Mouse (Mus musculus): ENCODE data around the gene Asb8. TPM values are rescaled to one million over a fixed set of nuclear protein-coding genes. Genes with fewer than 3 reads are reported as not detected.
A peak's percentile ranks its signal among the peaks of the same experiment; 100 is the strongest.

Asb8 gene
- total RNA-seq, 2 experiments from 2014 or later = 137 to 157 TPM

- DNase-seq = no peak
Measured at GRCm38 (mm10) chr15:98116287-98116686, 49.1 kb downstream of the Asb8 start.

GRCm38 (mm10) chr15:98115779-98116163 is 49.7 kb downstream of the Asb8 start:
- DNase-seq = no peak

- peak; percentile 27 for DNase-seq
Measured at GRCm38 (mm10) chr15:98114852-98115778, 50.3 kb downstream of the Asb8 start.

GRCm38 (mm10) chr15:98114098-98114851 is 51.1 kb downstream of the Asb8 start:
- no peak for DNase-seq

- DNase-seq = no peak
Measured at GRCm38 (mm10) chr15:98111791-98112190, 53.6 kb downstream of the Asb8 start.

GRCm38 (mm10) chr15:98108297-98109152 is 56.9 kb downstream of the Asb8 start:
- DNase-seq = peak; percentile 78

- DNase-seq = no peak
Measured at GRCm38 (mm10) chr15:98107703-98108296, 57.6 kb downstream of the Asb8 start.

GRCm38 (mm10) chr15:98107230-98107629 is 58.2 kb downstream of the Asb8 start:
- DNase-seq = no peak

- no peak for DNase-seq
Measured at GRCm38 (mm10) chr15:98106506-98106905, 58.9 kb downstream of the Asb8 start.

- DNase-seq = no peak
Measured at GRCm38 (mm10) chr15:98102401-98102800, 63.0 kb downstream of the Asb8 start.

GRCm38 (mm10) chr15:98098519-98098918 is 66.9 kb downstream of the Asb8 start:
- no peak for DNase-seq

- DNase-seq = no peak
Measured at GRCm38 (mm10) chr15:98096957-98097356, 68.5 kb downstream of the Asb8 start.

GRCm38 (mm10) chr15:98094905-98095304 is 70.5 kb downstream of the Asb8 start:
- no peak for DNase-seq

- peak; percentile 88 for DNase-seq
Measured at GRCm38 (mm10) chr15:98093121-98094011, 72.1 kb downstream of the Asb8 start, which contains the start of gene Senp1. TSS of gene Senp1 (minus strand) at chr15:98093744.

GRCm38 (mm10) chr15:98092372-98093120 is 72.9 kb downstream of the Asb8 start, which contains the start of gene Pfkm:
TSS of gene Pfkm (plus strand) at chr15:98092589.
- no peak for DNase-seq

- DNase-seq = no peak
Measured at GRCm38 (mm10) chr15:98091841-98092240, 73.6 kb downstream of the Asb8 start.

- peak; percentile 35 for DNase-seq
Measured at GRCm38 (mm10) chr15:98089421-98090183, 75.8 kb downstream of the Asb8 start.

- DNase-seq = no peak
Measured at GRCm38 (mm10) chr15:98088889-98089288, 76.5 kb downstream of the Asb8 start.
